Mouse (Mus musculus) heart, embryonic 12.5 days (tissue): ENCODE data around the gene Runx1. TPM values are rescaled to one million over a fixed set of nuclear protein-coding genes. Genes with fewer than 3 reads are reported as not detected.

Experiments used
- ATAC-seq: fragments of 200-750 bp; cut with Nextera tagmentation; 2 replicates; pipeline ENCODE4 v1.8.0; 2017; ENCODE audit warnings: moderate TSS enrichment, moderate library complexity; ENCODE audit not compliant: insufficient number of reproducible peaks, low FRiP score
- H3K27ac ChIP-seq: fragments of 300-500 bp; sonication (generic); 2 replicates; pipeline ENCODE4 v1.5.1; 2016; ENCODE audit warnings: mild to moderate bottlenecking, moderate library complexity; ENCODE audit not compliant: poor library complexity, severe bottlenecking
- H3K27me3 ChIP-seq: fragments of 300-500 bp; sonication (generic); replicated peaks from 2 replicates; pipeline ENCODE4 v1.6.1; 2016; ENCODE audit warnings: mild to moderate bottlenecking, moderate library complexity
- H3K36me3 ChIP-seq: fragments of 300-500 bp; sonication (generic); 2 replicates; pipeline ENCODE4 v1.6.1; 2016; ENCODE audit warnings: mild to moderate bottlenecking, moderate library complexity
- H3K4me1 ChIP-seq: fragments of 300-500 bp; sonication (generic); replicated peaks from 2 replicates; pipeline ENCODE4 v1.6.1; 2016; ENCODE audit warnings: mild to moderate bottlenecking
- H3K4me2 ChIP-seq: fragments of 300-500 bp; sonication (generic); 2 replicates; pipeline ENCODE4 v1.6.1; 2016; ENCODE audit warnings: mild to moderate bottlenecking, moderate library complexity
- H3K4me3 ChIP-seq: fragments of 300-500 bp; sonication (generic); 2 replicates; pipeline ENCODE4 v1.5.1; 2016; ENCODE audit warnings: mild to moderate bottlenecking
- H3K9ac ChIP-seq: fragments of 300-500 bp; sonication (generic); 2 replicates; pipeline ENCODE4 v1.6.1; 2016; ENCODE audit warnings: mild to moderate bottlenecking, moderate library complexity
- H3K9me3 ChIP-seq: fragments of 300-500 bp; sonication (generic); replicated peaks from 2 replicates; pipeline ENCODE4 v1.6.1; 2016; ENCODE audit warnings: mild to moderate bottlenecking, moderate library complexity
- WGBS: fragments of 180-500 bp; shearing (Covaris S2); methylation state at CpG from one replicate; pipeline ENCODE4 v1.1.7; 2016; 5-methylcytosine and 5-hydroxymethylcytosine counted together
- polyA plus RNA-seq: library from polyadenylated mRNA; unstranded; fragments of >200 nt; fragmentation: Nextera tagmentation; extraction: Ambion mirVana; gene quantifications from 2 replicates; pipeline ENCODE4 v1.2.1, GENCODE M21; 2016

The Runx1 gene
- polyA plus RNA-seq, 1 experiment from 2014 or later = 1.5 TPM

- no peak overlapping the region for H3K27ac ChIP-seq
Observed at GRCm38 (mm10) chr16:92684423-92685211, 141.3 kb downstream of the Runx1 start.

GRCm38 (mm10) chr16:92676630-92677029, 149.3 kb downstream of the Runx1 start:
- no peak overlapping the region for H3K9ac ChIP-seq
- WGBS = 70% methylated on average over 5 of the region's 5 CpGs

More at GRCm38 (mm10) chr16:92684423-92685211, 141.3 kb downstream of the Runx1 start:
- no peaks in the 10 kb centered on the region for H3K36me3 ChIP-seq
- no peak overlapping the region for H3K4me2 ChIP-seq
- no peak overlapping the region for H3K9ac ChIP-seq
- H3K9me3 ChIP-seq = no peaks in the 10 kb centered on the region; the same call in 1 of the 2 replicates
- WGBS = 69% methylated on average over 21 of the region's 21 CpGs
- H3K4me3 ChIP-seq = no peak overlapping the region
- no peak for ATAC-seq
- H3K4me1 ChIP-seq = peaks cover 4% of the 10 kb centered on the region
- peaks cover 53% of the 10 kb centered on the region for H3K27me3 ChIP-seq

DNA sequence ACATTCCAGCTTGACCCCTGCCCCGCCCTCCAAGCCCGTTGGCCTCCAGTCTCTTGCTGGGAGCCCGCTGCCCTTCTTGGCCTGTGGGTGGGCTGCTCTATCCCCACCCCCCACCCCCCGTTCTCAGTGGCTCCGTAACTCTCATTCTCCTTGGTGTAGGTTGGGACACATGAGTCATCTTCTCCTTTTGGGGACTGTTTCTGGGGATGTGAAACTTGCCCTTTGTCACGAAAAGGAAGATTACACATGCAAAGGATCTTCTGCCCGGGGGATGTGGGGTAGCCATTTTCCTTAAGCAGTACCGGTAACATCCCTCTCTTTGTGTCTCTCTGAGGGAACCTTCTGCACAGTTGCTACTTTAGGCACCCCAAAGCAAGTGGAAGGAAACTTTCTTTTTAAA, 150.3 kb downstream of the Runx1 start:
- peaks cover 23% of the 10 kb centered on the region for H3K4me1 ChIP-seq
- peaks cover 43% of the 10 kb centered on the region for H3K27me3 ChIP-seq
- ATAC-seq = no peak
- H3K27ac ChIP-seq = no peak overlapping the region
- H3K36me3 ChIP-seq = no peaks in the 10 kb centered on the region
- H3K9ac ChIP-seq = no peak overlapping the region
- H3K9me3 ChIP-seq = no peaks in the 10 kb centered on the region
- no peak overlapping the region for H3K4me2 ChIP-seq
- no peak overlapping the region for H3K4me3 ChIP-seq
- 55% methylated on average over 8 of the region's 8 CpGs for WGBS

More at GRCm38 (mm10) chr16:92676630-92677029, 149.3 kb downstream of the Runx1 start:
- no peak overlapping the region for H3K27ac ChIP-seq
- H3K36me3 ChIP-seq = no peaks in the 10 kb centered on the region
- H3K4me1 ChIP-seq = peaks cover 23% of the 10 kb centered on the region
- peaks cover 43% of the 10 kb centered on the region for H3K27me3 ChIP-seq
- no peaks in the 10 kb centered on the region for H3K9me3 ChIP-seq
- H3K4me2 ChIP-seq = no peak overlapping the region
- ATAC-seq = no peak
- H3K4me3 ChIP-seq = no peak overlapping the region

DNA sequence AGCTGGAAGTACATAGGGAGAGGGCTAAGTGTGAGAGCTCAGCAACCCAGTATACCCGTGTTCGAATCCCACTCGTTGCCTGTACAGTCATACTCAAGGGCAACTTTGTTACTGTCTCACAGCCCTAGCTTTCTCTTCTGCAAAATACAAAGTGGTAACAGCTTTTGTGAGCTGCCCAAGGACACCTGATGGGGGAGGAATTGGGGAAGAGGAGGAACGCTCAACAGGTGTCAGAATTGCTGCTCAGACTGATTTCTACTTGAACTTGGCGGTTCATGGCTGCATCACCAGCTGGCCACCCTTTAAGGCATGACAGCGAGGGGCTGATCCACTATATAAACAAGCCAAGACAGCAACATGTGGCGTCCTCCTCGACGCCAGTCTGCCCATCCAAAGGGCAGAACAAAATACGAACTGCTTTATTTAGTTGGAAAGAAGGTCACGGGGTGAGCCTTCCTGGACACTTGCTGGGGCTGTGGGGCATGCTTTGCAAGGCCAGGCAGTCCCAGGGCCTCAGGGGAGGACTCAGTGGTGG, 151.0 kb downstream of the Runx1 start:
- peaks cover 41% of the 10 kb centered on the region for H3K27me3 ChIP-seq
- H3K4me1 ChIP-seq = peaks cover 23% of the 10 kb centered on the region
- no peak for ATAC-seq
- H3K9me3 ChIP-seq = no peaks in the 10 kb centered on the region
- no peak overlapping the region for H3K4me3 ChIP-seq
- 84% methylated on average over 11 of the region's 11 CpGs for whole genome bisulfite sequencing
- no peak overlapping the region for H3K9ac ChIP-seq
- no peak overlapping the region for H3K4me2 ChIP-seq
- H3K36me3 ChIP-seq = no peaks in the 10 kb centered on the region
- no peak overlapping the region for H3K27ac ChIP-seq

- Histone ChIP-seq H3K27ac (no peak overlapping the region), H3K9me3 (no peaks in the 10 kb centered on the region), H3K36me3 (no peaks in the 10 kb centered on the region), H3K4me3 (no peak overlapping the region), H3K9ac (no peak overlapping the region), H3K4me2 (peak overlapping the region; percentile 13; the same call in 1 of the 2 replicates), H3K27me3 (peaks cover 39% of the 10 kb centered on the region), H3K4me1 (peaks cover 23% of the 10 kb centered on the region)
- WGBS = 64% methylated on average over 18 of the region's 18 CpGs
- no peak for ATAC-seq
Observed at GRCm38 (mm10) chr16:92674121-92674816, 151.7 kb downstream of the Runx1 start.

GRCm38 (mm10) chr16:92668807-92669206, 157.1 kb downstream of the Runx1 start:
- Histone ChIP-seq H3K4me2 (no peak overlapping the region), H3K27ac (no peak overlapping the region), H3K27me3 (peaks cover 39% of the 10 kb centered on the region), H3K36me3 (no peaks in the 10 kb centered on the region), H3K4me3 (no peak overlapping the region), H3K9ac (no peak overlapping the region), H3K9me3 (no peaks in the 10 kb centered on the region), H3K4me1 (no peaks in the 10 kb centered on the region)
- ATAC-seq = no peak

DNA sequence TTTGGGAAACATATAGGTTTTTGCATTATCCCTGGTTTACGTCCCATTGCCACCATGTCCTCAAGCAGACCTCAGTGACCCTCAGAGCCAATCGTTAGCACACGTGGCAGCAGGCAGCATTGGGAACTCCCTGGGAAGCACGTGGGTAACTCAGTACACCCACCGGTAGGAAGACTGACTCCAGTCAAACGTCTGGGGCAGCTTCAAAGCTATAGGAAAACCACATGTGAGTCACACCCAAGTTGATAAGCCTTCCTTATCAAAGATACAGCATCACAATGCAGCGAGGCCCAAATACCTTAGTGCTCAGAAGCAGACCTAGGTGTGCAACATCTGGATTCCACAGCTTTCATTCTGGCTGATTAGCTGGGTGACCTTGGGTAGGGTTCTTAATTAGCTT, 164.2 kb downstream of the Runx1 start:
- Histone ChIP-seq H3K4me3 (no peak overlapping the region), H3K27me3 (peaks cover 7% of the 10 kb centered on the region), H3K9me3 (no peaks in the 10 kb centered on the region), H3K9ac (no peak overlapping the region), H3K4me1 (no peaks in the 10 kb centered on the region), H3K36me3 (no peaks in the 10 kb centered on the region), H3K27ac (no peak overlapping the region), H3K4me2 (no peak overlapping the region)
- ATAC-seq = no peak
- 56% methylated on average over 7 of the region's 7 CpGs for WGBS

- Histone ChIP-seq H3K36me3 (no peaks in the 10 kb centered on the region), H3K27me3 (peaks cover 6% of the 10 kb centered on the region), H3K9me3 (no peaks in the 10 kb centered on the region), H3K9ac (no peak overlapping the region), H3K4me2 (no peak overlapping the region), H3K4me1 (peaks cover 14% of the 10 kb centered on the region; the same call in 1 of the 2 replicates), H3K4me3 (no peak overlapping the region), H3K27ac (no peak overlapping the region)
- no peak for ATAC-seq
- WGBS = 97% methylated on average over 5 of the region's 5 CpGs
Observed at GRCm38 (mm10) chr16:92656750-92657149, 169.2 kb downstream of the Runx1 start.

DNA sequence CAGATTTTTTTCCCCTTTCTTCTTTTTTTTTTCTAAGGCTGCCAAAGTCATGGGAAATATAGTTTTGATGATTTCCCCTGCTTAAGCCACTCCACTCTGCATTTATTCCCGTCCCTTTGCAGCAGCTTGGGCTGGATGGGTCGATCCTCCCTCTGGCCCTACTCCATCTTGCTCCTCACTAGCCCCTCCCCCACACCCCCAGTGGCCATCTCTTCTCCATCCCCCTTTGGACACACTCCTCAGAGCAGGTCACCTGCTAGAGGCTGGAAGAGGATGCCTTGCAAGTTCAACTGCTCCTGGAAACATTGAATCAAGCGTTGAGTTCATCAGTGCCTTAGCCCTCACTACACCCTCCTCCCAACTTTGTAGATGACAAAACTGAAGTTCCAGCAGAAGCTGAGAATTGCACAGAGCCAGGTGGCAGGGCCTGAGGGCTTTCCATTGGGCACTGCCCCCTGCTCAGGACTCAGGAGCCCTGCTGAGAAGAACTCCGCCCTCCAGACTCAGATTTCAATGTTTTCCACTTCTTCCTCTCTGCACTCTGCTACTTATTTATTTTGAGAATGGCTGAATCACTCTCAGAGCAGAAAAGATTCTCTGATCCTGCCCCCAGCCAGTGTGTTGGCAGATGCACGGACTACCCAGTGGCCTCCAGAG, 171.5 kb downstream of the Runx1 start:
- H3K9ac ChIP-seq = no peak overlapping the region
- no peaks in the 10 kb centered on the region for H3K9me3 ChIP-seq
- no peak overlapping the region for H3K4me2 ChIP-seq
- H3K27me3 ChIP-seq = peaks cover 6% of the 10 kb centered on the region
- no peak overlapping the region for H3K27ac ChIP-seq
- 66% methylated on average over 5 of the region's 5 CpGs for whole genome bisulfite sequencing
- peaks cover 15% of the 10 kb centered on the region; the same call in 1 of the 2 replicates for H3K4me1 ChIP-seq
- no peak overlapping the region for H3K4me3 ChIP-seq
- no peaks in the 10 kb centered on the region for H3K36me3 ChIP-seq
- no peak for ATAC-seq

GRCm38 (mm10) chr16:92653816-92654215, 172.1 kb downstream of the Runx1 start:
- Histone ChIP-seq H3K4me3 (no peak overlapping the region), H3K27ac (no peak overlapping the region), H3K27me3 (peaks cover 3% of the 10 kb centered on the region), H3K9me3 (no peaks in the 10 kb centered on the region), H3K4me1 (peaks cover 15% of the 10 kb centered on the region; the same call in 1 of the 2 replicates), H3K36me3 (no peaks in the 10 kb centered on the region), H3K4me2 (no peak overlapping the region), H3K9ac (no peak overlapping the region)
- ATAC-seq = no peak
- WGBS = 58% methylated on average over 5 of the region's 5 CpGs

GRCm38 (mm10) chr16:92651256-92651655, 174.7 kb downstream of the Runx1 start:
- ATAC-seq = no peak
- 0 out of 2 replicates have a peak, but pooled peaks cover 2% of the 10 kb centered on the region for H3K9me3 ChIP-seq
- no peak overlapping the region for H3K4me3 ChIP-seq
- H3K27me3 ChIP-seq = no peaks in the 10 kb centered on the region
- no peak overlapping the region for H3K9ac ChIP-seq
- 90% methylated on average over 3 of the region's 3 CpGs for WGBS
- H3K27ac ChIP-seq = no peak overlapping the region
- H3K4me1 ChIP-seq = peaks cover 18% of the 10 kb centered on the region; the same call in 1 of the 2 replicates
- H3K36me3 ChIP-seq = no peaks in the 10 kb centered on the region
- no peak overlapping the region for H3K4me2 ChIP-seq
